Mouse (Mus musculus): ENCODE results near the gene Lrch1.

Lrch1 gene

DNA sequence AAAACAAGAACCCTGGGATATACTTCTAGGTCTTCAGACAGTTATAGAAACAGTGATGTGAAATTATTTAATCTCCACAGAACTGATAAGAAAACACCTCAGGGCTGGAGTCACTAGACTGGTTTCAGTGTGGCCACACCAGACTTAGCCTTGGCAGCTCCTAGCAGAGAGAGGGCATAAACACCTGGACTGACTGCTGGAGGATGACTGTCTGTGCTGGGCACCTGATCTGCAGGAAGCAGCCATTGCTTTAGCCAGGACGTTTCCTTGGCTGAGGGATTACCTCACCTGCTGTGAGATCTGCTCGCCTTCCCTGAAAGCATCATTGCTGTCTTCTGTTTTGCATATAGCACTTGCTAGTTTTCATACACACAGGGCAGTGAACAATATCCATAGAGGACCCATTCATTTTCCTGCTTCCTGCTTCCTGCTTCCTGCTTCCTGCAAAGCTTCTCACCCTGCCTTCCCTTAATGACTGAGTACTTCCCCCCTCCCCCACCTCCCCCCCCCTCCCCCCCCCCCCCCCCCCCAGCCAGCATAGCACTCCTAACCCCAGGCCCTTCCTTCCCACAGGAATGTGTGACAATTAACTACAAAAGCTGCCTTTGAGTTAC is 101.9 kb downstream of the Lrch1 start:
- DNase-seq: no peak

- DNase-seq: no peak
Observed at GRCm38 (mm10) chr14:74841708-74842107, 106.0 kb downstream of the Lrch1 start.

- DNase-seq: no peak
Observed at GRCm38 (mm10) chr14:74841297-74841696, 106.4 kb downstream of the Lrch1 start.

DNA sequence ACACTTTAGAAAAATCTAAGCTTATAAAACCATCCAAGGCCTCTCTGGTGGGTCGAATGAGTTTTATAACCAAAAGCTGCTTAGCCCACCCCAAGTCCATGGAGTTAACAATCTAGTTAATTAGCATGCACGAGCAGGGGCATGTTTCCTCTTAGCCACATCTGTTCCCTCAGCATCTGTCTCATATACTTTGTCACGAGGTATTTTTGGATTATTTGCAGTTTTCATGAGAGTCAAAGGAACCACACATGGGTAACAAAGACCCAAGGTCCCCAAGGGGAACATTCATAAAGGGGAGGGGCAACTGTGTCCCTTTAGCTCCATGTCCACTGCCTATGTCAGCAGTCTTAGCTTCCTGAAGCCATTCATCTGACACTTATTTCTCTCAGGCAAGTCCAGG is 106.9 kb downstream of the Lrch1 start:
- DNase-seq: no peak

- no peak for DNase-seq
Observed at GRCm38 (mm10) chr14:74840328-74840727, 107.3 kb downstream of the Lrch1 start.

DNA sequence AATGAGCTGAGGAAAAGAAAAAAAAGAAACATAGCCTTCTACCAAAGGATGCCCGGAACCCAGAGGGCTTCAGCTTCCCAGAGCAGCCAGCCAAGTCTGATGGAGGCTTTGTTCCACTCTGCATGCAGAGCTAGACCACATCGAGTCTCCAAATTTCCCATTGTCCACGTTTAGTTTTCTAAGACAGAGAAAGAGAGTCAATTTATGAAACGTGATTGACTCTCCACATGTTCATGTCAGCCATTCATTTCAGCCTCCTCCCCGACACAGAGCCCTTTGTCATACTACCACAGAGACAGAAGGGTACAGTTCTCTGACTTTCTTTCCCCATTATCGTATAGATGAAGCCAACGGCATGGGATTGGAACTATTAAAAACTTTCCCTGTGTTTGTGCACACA is 108.9 kb downstream of the Lrch1 start:
- no peak for DNase-seq

- no peak for DNase-seq
Observed at GRCm38 (mm10) chr14:74835010-74835409, 112.7 kb downstream of the Lrch1 start.

- DNase-seq: no peak
Observed at GRCm38 (mm10) chr14:74834215-74834614, 113.5 kb downstream of the Lrch1 start.

- DNase-seq: no peak
Observed at GRCm38 (mm10) chr14:74831653-74832052, 116.0 kb downstream of the Lrch1 start.

DNA sequence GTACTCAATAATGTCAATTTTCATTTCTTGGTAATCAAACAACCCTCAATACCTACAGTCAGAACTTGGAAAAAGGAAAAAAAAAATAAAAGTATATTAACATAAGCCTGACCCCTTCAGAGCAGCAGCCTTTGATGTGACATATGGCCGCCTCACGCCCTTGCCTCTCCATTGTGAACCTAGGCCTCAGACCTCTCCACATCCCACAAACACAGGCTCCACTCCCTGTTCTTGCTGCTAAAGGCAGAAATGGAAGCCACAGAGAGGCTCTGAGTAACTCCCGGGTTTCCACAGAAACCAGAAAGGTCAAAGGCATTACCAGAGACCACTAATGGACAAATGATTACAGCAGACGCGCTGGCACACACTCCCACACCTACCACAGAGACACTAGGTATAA is 116.6 kb downstream of the Lrch1 start:
- DNase-seq: no peak

DNA sequence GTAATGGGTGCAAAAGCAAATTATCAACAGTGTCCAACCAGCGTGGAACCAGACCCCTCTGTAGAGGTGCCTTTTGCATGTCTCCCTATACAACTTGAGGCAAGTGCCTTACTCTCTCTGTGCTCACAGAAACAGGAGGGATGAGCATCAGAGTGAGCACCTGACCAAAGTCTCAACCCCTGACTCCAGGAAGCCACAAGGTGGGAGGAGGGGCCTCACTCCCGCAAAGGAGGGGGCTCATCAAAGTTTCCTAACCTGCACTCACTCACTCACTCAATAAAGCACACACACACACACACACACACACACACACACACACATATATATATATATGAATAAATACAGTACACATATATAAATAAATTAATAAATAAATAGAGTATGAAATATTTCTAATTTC is 117.1 kb downstream of the Lrch1 start:
- DNase-seq: no peak

DNA sequence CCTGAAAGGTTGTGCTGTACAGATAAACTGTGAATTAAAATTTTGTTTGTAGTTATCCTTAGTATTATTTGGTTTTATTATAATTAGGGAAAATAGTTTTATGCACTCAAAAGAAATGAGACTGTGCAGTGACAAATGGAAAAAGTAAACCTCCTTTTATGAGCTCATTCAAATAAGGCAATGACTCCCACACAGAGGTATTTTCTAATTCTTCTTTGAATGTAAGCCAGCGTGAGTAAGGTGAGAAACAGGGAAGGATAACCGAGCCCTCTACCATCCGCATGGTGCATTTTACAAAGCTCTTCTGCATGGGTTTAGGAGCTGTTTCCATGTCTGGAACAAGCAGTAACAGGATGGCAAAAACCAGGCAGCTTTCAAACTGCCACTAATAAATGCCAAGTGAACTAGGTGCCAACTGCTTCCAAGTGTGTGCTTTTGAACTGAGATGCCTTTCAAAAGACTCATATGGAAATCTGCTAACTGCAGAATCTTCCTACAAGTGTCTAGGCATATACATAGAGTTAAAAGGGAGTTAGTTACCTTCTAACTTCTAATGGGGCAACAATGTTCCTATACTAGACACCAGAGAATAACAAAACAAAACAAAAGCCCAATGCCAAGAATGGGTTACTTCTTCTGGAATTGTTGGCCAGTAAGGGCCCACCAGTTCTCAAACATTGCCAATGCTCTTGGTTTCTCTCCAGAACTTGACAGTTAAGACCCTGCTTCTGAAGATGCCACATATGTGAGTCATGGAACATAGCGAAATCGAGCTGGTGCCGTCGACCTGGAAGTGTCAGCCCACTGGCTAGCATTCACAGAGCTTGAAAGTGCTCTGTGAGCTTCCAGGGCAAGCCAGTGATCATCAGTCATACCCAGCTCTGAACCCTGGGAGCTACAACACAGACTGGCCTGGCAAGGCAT is 124.7 kb downstream of the Lrch1 start:
- no peak for DNase-seq

GRCm38 (mm10) chr14:74822048-74822447 is 125.6 kb downstream of the Lrch1 start:
- no peak for DNase-seq

GRCm38 (mm10) chr14:74820180-74820813 is 127.4 kb downstream of the Lrch1 start:
- peak; percentile 9 for DNase-seq

- no peak for DNase-seq
Observed at GRCm38 (mm10) chr14:74816705-74817104, 131.0 kb downstream of the Lrch1 start.

GRCm38 (mm10) chr14:74814848-74815789 is 132.6 kb downstream of the Lrch1 start:
- no peak for DNase-seq

GRCm38 (mm10) chr14:74811617-74812016 is 136.1 kb downstream of the Lrch1 start:
- DNase-seq: no peak

- DNase-seq: no peak
Observed at GRCm38 (mm10) chr14:74801961-74802360, 145.7 kb downstream of the Lrch1 start.

DNA sequence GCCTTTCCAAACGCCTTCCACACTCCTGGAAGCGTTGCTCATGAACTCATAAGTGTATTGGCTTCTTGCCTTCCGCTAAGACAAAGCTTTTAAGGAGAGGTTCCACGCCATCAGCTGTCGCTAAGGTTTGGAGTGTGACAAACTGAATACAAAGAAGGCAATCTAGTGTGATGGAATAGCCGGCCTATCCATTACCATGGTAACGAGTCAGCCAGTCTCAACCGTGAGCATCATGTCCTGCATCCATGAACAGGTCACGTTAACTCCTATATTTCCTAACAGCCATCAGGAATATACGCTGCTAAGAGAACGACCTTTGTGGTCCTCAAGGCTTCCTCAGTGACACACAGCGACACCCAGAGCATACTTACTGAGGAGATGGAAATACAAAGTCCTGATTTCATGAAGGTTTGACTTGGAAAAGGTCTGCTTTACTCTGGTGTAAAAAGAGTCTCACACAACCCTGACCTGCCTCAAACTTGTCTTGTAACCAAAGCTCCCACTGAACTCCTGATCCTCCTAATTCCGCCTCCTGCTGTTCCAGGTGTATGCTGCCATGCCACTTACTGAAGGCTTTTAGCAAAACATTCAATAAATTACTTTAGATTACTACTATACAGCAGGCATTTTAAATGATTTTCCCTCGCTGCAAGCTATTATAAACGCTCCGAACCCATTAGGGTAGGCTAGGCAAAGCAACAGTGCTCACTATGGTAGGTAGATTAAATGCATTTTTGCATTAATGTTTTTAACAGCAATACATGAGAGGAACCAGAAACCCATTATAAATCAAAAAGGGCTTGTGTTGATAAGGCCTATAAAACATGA is 149.4 kb downstream of the Lrch1 start:
- no peak for DNase-seq

- no peak for DNase-seq
Observed at GRCm38 (mm10) chr14:74797386-74798062, 150.2 kb downstream of the Lrch1 start.

DNA sequence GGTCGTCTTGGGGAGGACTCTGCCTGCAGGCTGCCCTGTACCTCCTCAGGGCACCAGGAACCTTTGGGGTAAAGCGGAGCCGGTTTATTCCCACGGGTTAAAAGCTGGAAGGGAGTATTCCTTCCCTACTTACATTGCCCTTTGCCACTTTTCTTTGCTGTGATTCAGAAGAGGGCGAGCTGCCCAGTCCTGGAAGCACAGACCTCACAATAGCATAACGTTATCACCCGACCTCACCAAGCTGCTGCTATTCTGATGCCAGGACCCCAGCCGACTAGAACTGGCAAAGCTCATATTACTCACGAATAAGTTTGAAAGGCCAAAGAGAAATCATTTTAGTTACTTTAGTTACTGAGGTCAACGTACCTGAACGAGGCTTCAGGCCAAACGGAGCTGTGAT is 152.7 kb downstream of the Lrch1 start:
- no peak for DNase-seq
